12 mouse cellular contexts compared by ENCODE assay signal in genomic region chr13:24244613-24245012, GRCm38 (mm10). TPM values are rescaled to one million over a fixed set of nuclear protein-coding genes. Genes with fewer than 3 reads are reported as not detected.
DNase-seq lines count a peak whose midpoint lies in the region; ATAC-seq lines count a peak whose summit lies in the region.
"Had no signal": no experiment of that assay in that cellular context is flagged by ENCODE, and none has a peak within 500 bp of the region (broad histone marks: within the 10 kb centered on the region; RNA-seq: fewer than 3 reads in every experiment).

No protein-coding gene starts in this region.

- H3K4me2 ChIP-seq in hindbrain, embryonic 16.5 days (ENCODE audit: low read length) = no peak overlapping the region
- H3K4me2 ChIP-seq in hindbrain, embryonic 12.5 days (replicated peaks) = no peak overlapping the region
- H3K4me2 ChIP-seq in lung, embryonic 16.5 days (ENCODE audit: low read depth, low read length) = peak overlapping the region; percentile 23; the same call in 1 of the 2 replicates
- H3K4me2 ChIP-seq: forebrain, embryonic 15.5 days had no signal

- no peaks in the 10 kb centered on the region for H3K27me3 ChIP-seq in hindbrain, embryonic 16.5 days (replicated peaks; ENCODE audit: control insufficient read depth, insufficient read depth, low read length)
- H3K27me3 ChIP-seq in hindbrain, embryonic 12.5 days = no peaks in the 10 kb centered on the region
- H3K27me3 ChIP-seq in lung, embryonic 16.5 days (ENCODE audit: control insufficient read depth, insufficient read depth, low read depth, low read length) = no peaks in the 10 kb centered on the region
- H3K27me3 ChIP-seq in midbrain, embryonic 10.5 days (ENCODE audit: low read depth, poor library complexity, severe bottlenecking) = no peaks in the 10 kb centered on the region
- H3K27me3 ChIP-seq: forebrain, embryonic 15.5 days had no signal

- 56% methylated on average over 11 of the region's 11 CpGs for WGBS in hindbrain, embryonic 16.5 days
- WGBS in hindbrain, embryonic 12.5 days = 62% methylated on average over 11 of the region's 11 CpGs
- WGBS in lung, embryonic 16.5 days = 39% methylated on average over 11 of the region's 11 CpGs
- WGBS in midbrain, embryonic 10.5 days = 85% methylated on average over 11 of the region's 11 CpGs

- no peaks in the 10 kb centered on the region for H3K9me3 ChIP-seq in hindbrain, embryonic 16.5 days (ENCODE audit: control insufficient read depth, low read length)
- H3K9me3 ChIP-seq in hindbrain, embryonic 12.5 days (replicated peaks) = no peaks in the 10 kb centered on the region
- H3K9me3 ChIP-seq in lung, embryonic 16.5 days (ENCODE audit: control insufficient read depth, low read length) = no peaks in the 10 kb centered on the region
- H3K9me3 ChIP-seq in midbrain, embryonic 10.5 days (replicated peaks) = no peaks in the 10 kb centered on the region
- H3K9me3 ChIP-seq: forebrain, embryonic 15.5 days had no signal

- H3K36me3 ChIP-seq in hindbrain, embryonic 16.5 days (ENCODE audit: control insufficient read depth, insufficient read depth, low read length) = no peaks in the 10 kb centered on the region
- H3K36me3 ChIP-seq in hindbrain, embryonic 12.5 days = no peaks in the 10 kb centered on the region
- H3K36me3 ChIP-seq in lung, embryonic 16.5 days (ENCODE audit: control insufficient read depth, insufficient read depth, low read length) = no peaks in the 10 kb centered on the region
- no peaks in the 10 kb centered on the region for H3K36me3 ChIP-seq in midbrain, embryonic 10.5 days
- H3K36me3 ChIP-seq: forebrain, embryonic 15.5 days had no signal

- no peak overlapping the region for H3K27ac ChIP-seq in hindbrain, embryonic 16.5 days (ENCODE audit: low read depth, low read length)
- H3K27ac ChIP-seq in hindbrain, embryonic 12.5 days = no peak overlapping the region
- H3K27ac ChIP-seq in lung, embryonic 16.5 days (ENCODE audit: low read length) = peak overlapping the region; percentile 37; the same call in 1 of the 2 replicates
- no peak overlapping the region for H3K27ac ChIP-seq in midbrain, embryonic 10.5 days (replicated peaks)
- H3K27ac ChIP-seq: forebrain, embryonic 15.5 days; layer of hippocampus, adult 2 months had no signal

- H3K9ac ChIP-seq in hindbrain, embryonic 16.5 days (ENCODE audit: low read depth, low read length) = no peak overlapping the region
- no peak overlapping the region for H3K9ac ChIP-seq in hindbrain, embryonic 12.5 days
- H3K9ac ChIP-seq in lung, embryonic 16.5 days (ENCODE audit: low read length) = no peak overlapping the region
- H3K9ac ChIP-seq: forebrain, embryonic 15.5 days had no signal

- ATAC-seq in hindbrain, embryonic 16.5 days = peak; percentile 14; the same call in 1 of the 2 replicates
- no peak for ATAC-seq in hindbrain, embryonic 12.5 days (ENCODE audit: low FRiP score)
- peak; percentile 81 for ATAC-seq in lung, embryonic 16.5 days (ENCODE audit: low read depth)
- ATAC-seq: forebrain, embryonic 15.5 days had no signal

- H3K4me1 ChIP-seq in hindbrain, embryonic 16.5 days (ENCODE audit: control insufficient read depth, insufficient read depth, low read depth, low read length) = no peaks in the 10 kb centered on the region; the same call in 1 of the 2 replicates
- peaks cover 4% of the 10 kb centered on the region for H3K4me1 ChIP-seq in hindbrain, embryonic 12.5 days
- peaks cover 53% of the 10 kb centered on the region for H3K4me1 ChIP-seq in lung, embryonic 16.5 days (replicated peaks; ENCODE audit: control insufficient read depth, insufficient read depth, low read length)
- no peaks in the 10 kb centered on the region for H3K4me1 ChIP-seq in midbrain, embryonic 10.5 days

- no peak overlapping the region for H3K4me3 ChIP-seq in hindbrain, embryonic 16.5 days (ENCODE audit: low read length)
- no peak overlapping the region for H3K4me3 ChIP-seq in hindbrain, embryonic 12.5 days
- no peak overlapping the region for H3K4me3 ChIP-seq in lung, embryonic 16.5 days (ENCODE audit: low read length)
- H3K4me3 ChIP-seq in midbrain, embryonic 10.5 days = no peak overlapping the region
- H3K4me3 ChIP-seq: forebrain, embryonic 15.5 days; layer of hippocampus, adult 2 months had no signal

- peak; percentile 18 for DNase-seq in urinary bladder, postnatal 14 days (ENCODE audit: low spot score)
- no peak for DNase-seq in urinary bladder, postnatal 10 days (ENCODE audit: low spot score)
- no peak for DNase-seq in midbrain, embryonic 10.5 days (ENCODE audit: low spot score)
- no peak for DNase-seq in gastrocnemius, postnatal 10 days
- DNase-seq: cerebellum, postnatal 25 days; gastrocnemius, postnatal 14 days; thymus, postnatal 25 days had no signal

RNA-seq across cellular contexts. Expression of gene Carmil1, which starts 36.0 kb away (rescaled TPM):
- polyA plus RNA-seq in hindbrain, embryonic 16.5 days (2015; fragmentation: Nextera tagmentation; extraction: Ambion mirVana) = 43.5 and 50.6 TPM in 2 replicates
- 34.3 and 35.1 TPM in 2 replicates for polyA plus RNA-seq in hindbrain, embryonic 12.5 days (2016; fragmentation: Nextera tagmentation; extraction: Ambion mirVana)
- 51.2 and 51.7 TPM in 2 replicates for polyA plus RNA-seq in lung, embryonic 16.5 days (2015; fragmentation: Nextera tagmentation; extraction: Ambion mirVana)
- polyA plus RNA-seq in midbrain, embryonic 10.5 days (2016; fragmentation: Nextera tagmentation; extraction: Ambion mirVana) = 17.5 and 20.7 TPM in 2 replicates
- 1 to 10 TPM; 4.5 to 7.9 TPM for total RNA-seq in gastrocnemius, postnatal 10 days (2021)
